Mouse (Mus musculus) ovary, adult 18-20 months (tissue): ENCODE measurements around the gene Treh.

ENCODE experiments used
- DNase-seq: peaks from one replicate; pipeline ENCODE4 v3.0.0; 2022; ENCODE audit warnings: low spot score, mixed read lengths

Gene Treh

DNA sequence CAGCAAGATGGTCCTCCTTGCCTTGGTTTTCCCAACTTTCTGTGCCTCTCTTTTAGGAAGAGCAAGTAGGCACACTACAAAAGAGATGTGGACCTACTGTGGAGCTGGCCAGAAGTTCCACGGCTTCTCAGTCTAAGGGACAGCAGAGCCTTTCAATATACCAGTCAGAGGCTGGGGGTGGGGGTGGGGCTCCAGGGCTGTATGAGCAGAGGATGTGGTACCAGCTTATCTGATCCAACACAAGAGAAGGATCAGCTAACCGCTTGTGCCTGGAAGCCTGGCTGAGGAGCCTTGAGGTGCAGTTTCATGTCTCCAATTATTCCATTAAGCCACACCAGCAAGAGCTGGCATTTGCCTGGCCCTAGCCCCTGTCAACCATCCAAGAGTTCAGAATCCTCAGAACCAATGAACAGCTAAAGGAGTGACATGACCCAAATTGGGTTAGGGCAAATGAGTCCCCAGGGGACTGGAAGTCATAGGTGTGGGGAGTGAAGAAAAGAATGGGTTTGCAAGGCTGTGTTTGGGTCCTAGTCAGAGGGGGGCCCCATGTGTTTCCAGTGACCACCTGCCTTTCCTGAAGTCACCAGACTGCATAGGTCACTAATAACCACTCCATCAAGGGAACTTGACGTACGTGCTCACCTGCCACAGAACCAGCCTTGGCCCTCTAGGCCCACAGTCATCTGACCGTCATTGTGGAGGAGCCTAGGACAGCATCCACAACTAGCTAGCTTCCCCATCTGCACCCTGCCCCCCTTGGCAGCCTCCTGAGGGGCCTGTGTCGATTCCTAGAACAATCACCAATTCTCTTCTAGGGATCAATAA lies 44.2 kb downstream of the Treh start:
- DNase-seq = no peak

DNA sequence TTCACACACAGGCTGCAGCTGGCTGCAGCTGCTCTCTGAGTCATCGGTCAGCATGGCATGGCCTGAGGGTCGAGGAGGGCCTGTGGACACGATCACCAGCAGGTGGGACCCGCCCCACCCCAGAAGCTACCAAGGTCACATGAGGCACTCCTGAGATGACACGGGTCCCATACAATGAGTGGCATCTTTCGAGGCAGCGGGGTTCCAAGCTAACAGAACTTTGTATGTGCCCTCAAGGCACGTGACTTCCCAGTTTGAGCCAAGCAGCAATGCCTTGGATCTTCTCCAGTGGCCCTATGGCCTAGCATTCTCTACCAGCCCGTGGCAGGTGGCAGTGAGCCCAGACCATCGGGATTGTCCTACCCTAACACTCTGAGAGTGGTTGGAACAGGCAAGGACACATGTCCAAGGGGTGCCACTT lies 44.8 kb downstream of the Treh start:
- DNase-seq = no peak

DNA sequence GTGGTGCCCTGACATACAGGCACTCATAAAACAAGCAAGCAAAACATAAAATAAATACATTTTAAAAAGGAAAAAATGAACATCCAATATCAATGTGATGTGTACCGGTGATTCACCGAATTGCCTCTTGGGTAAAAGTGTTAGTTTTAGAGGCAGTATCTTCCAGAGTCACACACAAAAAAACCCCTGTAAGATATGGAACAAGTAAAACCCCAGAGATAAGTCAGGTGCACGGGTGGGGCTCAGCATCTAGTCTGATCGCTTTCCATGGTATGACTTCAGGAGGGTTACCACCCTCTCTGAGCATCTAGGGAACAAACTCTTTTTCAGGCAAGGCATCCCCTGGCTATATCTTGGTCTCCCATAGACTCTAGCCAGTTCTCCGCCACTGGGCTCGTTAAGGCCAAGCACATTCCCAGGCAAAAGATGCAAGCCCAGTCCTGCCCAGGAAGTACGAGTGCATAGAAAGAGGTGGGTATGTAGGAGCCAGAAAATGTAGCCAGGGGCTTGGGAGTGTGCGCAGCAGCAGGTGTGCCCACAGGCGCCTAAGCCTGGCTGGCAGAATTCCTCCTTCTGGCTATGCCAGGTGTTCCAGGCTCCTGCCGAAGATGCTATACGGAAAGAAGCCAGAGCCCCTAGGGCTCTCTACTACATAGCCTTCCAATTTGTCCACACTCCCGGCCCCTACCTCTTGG lies 46.1 kb downstream of the Treh start:
- DNase-seq = no peak

DNA sequence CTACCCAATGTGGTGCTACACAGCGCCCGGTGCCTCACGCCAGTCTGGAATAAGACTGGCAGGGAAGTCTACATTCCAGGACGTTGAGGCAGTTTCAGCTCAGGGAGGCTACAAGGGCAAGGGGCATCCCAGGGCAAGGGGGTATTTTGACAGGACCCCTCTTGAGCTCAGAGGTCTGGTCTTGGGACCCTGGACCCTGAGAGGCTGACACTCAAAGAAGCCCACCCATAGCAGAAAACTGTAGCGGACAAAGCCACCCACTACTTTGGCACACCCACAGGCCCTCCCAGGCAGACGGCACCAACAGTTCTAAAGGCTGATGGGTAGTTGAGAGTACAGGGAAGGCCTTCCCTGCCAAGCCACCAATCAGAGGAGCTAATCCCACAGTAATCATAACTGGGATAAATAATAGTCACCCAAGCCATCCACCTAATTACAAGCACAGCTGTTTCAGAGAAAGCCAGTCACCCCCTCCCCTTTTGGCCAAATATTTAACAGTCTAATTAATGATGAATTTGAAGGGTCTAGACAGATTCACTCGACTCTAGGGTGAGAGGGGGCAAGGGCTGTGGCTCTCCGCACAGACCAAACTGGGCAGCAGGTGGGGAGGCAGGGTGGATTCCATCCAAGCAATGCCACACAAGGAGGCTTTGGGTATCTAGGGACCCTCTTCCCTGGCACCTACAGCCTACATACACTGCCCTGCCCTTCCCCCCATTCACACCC lies 46.8 kb downstream of the Treh start:
- no peak for DNase-seq

DNA sequence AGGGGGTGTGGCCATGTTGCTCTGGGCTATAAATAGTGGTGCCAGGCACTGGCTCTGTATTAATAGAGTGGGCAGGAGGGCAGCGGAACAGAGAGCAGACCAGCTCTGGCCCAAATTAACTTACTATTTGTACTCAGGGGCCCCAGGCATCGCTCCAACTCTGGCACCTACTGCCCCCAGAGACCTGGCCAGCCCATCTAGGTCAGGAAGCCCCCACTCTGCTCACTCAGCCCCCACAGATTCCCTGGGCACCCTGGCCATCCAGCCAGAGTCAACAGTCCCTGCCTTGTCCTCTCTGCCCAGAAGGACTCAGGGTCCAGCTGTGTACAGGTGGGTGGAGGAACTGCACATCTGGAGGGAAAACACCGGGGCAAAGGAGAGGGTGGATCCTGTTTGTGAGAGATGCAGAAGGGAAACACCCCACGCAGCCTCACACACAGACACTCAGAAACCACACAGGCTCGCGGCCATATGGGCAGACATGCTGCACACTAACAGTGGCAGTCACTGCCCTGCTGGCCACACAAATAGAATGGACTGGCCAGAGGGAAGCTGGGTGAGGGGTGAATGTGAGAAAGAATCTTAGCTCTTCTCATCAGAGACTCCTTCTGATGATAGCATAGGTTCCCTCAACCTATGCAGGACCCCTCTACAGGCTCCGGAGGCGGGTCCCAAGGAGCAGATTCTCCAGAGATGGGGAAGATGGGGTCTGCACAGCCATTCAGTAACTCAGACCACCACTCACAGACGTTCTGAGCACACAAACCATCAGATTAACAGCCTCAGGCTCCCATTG lies 47.5 kb downstream of the Treh start:
- DNase-seq = no peak

DNA sequence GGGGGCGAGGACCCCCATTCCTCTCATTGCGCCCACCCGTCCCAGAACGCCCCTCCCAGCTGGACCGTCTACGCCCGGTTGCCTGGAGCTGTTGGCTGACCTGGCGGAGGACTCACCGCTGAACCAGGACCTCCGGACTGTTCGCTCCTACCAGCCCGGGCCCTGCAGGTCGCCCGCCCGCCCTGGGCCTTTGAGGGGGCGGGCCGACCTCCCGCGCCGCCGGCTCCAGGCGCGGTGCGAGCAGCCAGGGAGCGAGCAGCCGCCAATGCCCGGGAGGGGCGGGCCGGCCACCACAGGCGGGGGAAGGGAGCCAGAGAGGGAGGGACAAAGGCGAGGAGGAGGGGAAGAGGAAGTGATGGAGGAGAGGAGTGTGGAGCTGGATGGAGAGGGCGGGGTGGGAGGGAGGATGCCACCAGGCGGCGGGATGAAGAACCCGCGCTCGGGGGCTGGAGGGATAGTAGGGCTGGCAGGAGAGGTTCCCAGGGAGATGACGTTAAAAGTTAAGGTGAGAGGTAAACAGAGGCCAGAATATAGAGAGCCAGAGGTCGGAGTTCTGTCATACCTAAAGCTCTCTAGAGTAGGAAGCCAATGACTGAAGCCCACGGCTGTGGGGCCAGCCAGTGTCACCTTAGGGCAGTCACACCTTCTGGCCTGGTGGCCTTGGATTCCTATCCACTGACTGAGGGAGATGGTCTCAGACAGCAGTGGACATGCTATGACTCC lies 48.3 kb downstream of the Treh start:
- peak; percentile 91 for DNase-seq

DNA sequence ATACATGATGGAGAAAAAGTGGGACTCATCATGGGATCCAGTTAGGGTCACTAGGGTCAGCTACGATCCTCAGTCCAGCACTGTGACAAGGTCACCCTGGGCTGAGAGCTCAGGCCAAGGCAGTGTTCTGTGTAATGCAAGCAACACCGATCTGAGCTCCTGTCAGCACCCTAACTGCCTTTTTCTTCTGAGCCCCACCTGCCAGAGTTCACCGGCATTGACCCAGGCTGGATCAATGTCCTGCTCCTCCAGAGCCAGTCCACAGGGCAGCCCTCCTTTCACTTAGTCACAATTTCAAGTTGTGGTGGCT lies 48.8 kb downstream of the Treh start:
- DNase-seq = no peak

DNA sequence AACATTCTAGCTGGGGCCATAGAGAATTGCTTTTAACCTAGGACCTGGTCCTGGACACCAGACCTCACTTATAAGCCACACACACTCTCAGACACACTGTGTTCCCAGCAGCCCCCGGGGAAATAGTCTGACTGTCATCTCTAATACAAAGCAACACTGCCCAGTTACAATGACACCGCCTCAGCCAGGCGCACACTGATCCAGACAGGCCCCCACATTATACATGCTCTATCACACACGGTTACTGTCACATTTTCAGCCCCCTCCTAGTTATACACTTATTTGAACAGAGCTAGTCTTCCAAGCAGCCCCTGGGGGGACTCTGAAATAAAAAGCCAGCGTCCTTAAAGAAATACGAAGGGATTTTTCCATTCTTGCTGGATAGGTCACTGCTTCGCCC lies 49.5 kb downstream of the Treh start:
- no peak for DNase-seq

DNA sequence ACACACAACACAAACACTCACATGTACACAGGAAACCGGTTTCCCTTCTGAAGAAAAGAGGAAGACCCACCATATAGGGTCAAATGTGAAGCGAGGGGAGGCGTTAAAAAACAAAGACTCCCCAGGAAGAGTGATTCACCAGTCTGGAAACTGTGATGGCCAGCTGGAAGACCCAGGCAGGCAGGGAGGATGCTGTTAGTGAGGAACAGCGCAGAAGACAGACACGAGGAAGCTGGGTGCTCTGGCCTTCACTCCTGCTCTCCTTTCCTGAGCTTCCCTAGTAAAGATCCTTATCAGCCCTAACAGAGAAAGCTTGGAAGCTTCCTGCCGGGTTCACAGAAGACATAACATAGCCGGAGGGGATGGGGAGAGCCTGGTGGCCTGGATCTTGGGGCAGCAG lies 50.0 kb downstream of the Treh start:
- DNase-seq = no peak

DNA sequence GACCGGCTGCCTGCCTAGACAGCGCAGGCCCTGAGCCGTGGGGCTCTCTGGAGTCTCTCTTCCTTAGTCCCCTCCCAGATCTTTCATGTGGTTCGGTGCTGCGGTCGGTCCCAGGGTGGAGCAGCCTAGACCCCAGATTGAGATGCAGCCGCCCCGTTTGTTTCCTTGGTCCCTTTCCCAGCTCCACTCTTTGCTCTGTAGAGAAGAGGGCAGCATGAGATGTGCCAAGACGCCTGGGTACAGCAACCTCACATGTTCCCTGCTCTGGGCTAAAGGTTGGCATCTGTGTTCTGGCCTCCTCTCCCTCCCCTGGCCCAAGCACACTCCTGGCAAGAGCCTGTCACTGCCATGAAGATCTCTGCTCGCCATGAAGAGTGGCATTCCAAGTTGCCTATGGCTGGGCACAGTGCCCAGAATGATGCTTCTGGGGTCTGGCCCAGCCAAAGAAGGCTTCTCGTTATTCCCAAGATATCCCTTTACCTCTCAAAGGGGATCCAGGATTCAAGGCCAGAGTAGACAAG lies 50.5 kb downstream of the Treh start:
- DNase-seq = no peak

DNA sequence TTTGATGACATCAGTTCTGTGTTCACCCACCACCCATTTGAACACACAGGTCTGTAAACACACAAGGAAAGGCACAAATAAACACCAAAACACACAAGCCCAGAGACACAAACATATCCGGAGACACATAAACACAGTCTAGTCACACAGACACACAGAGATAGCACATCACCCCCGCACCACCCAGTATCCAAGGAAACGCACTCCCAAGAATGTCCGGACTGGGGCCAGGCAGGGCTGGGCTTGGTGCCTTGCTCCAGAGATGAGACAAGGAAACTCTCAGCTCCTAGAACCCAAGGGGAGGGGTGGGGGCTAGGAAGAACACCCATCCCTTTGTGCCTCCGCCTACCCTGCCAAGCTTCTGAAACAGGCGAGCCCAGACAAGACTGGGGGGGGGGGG lies 51.2 kb downstream of the Treh start:
- peak; percentile 57 for DNase-seq

DNA sequence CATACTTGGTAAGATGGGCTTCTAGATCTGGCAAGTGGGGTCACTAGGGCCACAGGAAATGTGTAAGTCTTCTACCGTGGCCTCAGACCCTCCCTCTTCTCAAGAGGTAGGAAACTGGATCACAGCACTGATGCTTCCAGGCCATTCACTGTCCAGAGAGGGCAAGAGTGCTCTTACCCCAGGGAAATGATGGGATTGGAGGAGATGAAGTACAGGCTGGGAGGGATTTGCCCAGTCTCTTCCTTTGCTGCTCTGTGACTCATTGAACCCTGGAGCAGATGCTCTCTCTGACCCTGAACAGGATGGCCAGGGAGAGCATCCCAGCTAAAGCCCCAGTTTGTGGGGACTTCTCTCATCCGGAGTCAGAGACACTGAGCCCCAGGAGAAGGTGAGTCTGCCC lies 51.6 kb downstream of the Treh start:
- no peak for DNase-seq

DNA sequence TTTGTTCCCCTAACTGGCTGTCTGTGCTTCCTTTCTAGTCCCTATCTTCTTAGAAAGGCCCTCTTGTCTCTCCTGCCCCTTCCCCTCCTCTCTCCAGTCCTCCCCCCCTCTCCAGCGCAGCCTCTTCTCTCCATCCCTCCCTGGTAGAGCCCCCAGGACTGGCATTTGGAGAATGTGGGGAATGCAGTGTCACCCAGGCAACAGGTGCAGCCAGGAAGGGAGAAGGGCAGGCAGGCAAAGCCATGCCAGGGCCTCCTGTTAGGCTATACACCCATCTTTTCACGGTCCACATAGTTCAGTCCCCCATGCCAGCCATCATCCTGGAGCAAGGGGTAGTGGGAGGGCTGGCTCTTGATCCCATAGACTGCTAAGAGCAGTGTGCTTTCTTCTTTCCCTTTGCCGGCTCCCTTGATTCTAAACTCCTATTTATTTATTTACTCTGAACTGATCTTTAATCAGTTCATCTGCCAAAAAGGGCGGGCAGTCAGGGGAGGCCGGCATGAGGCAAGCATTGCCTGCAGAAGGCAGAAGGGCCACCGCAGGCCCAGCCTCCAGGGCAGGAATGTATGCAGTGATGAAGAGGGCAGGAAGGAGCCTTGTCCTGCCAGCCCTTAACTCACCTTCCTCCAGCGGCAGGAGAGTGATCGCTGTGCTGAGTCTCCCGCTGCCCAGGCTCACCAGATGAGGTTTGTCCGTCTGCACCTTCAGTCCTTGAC lies 53.6 kb downstream of the Treh start:
- no peak for DNase-seq

DNA sequence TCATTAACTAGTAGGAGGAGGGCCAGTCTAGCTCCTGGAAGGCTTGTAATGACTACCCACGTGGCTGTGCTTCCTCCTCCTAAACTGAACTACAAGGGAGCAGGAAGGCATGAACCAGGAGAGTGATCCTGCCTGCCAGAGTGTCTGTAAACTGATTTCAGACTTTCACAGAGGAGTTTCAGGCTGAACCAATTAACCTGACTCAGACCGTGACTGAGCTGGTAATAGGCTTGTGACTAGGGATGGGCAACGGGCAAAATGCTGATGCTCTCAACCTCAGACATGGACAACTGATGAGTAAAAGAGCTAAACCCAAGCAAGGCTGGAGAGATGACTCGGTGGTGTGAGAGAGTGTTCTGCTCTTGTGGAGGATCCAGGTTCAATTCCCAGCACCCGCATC lies 54.4 kb downstream of the Treh start:
- no peak for DNase-seq

DNA sequence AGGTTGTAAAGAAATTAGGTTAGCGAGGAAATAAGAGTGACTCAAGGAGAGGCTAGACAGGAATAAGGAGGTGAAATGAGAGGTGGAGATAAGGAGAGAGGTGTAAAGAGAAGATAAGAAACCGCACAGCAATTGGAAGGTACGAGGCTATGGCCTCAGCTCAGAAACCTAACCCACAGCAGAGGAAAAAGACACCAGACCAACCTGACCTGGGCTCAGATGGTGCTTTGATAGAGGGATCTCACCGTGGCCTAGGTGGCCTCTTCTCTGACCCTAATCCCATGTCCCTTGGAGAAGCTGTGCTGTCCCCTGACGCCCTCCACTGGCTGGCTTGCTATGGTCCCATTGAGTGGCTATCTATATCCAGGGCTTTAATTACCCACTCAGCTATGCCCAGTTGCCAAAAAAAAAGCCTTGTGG lies 59.1 kb downstream of the Treh start:
- no peak for DNase-seq

DNA sequence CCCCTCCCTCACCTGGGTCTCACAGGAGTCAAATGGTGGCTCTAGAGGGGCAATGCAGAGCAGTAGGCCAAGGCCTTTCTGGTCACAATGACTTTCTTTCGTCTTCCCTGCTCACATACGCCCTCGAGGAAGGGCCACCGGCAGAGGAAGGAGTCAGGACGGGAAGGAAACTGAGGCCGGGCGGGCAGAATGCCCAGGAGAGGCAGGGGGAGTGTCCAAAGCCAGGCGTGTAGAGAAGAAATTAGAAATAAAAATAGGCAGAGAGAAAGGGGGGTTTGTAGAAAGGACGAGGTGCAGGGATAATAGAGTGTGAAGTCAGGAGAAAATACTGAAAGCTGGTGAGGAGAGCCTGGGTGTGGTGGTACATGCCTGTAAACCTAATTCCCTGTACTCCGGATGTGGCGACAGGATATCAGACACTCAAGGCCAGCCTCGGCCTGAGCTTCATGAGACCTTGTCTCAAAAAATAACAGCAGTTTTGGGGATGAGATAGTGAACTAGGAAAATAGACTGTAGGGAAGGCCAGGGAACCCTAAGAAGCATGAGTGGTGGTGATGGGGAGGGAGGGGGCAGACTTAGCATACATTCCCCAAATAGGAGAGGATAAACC lies 60.0 kb downstream of the Treh start:
- DNase-seq = no peak

DNA sequence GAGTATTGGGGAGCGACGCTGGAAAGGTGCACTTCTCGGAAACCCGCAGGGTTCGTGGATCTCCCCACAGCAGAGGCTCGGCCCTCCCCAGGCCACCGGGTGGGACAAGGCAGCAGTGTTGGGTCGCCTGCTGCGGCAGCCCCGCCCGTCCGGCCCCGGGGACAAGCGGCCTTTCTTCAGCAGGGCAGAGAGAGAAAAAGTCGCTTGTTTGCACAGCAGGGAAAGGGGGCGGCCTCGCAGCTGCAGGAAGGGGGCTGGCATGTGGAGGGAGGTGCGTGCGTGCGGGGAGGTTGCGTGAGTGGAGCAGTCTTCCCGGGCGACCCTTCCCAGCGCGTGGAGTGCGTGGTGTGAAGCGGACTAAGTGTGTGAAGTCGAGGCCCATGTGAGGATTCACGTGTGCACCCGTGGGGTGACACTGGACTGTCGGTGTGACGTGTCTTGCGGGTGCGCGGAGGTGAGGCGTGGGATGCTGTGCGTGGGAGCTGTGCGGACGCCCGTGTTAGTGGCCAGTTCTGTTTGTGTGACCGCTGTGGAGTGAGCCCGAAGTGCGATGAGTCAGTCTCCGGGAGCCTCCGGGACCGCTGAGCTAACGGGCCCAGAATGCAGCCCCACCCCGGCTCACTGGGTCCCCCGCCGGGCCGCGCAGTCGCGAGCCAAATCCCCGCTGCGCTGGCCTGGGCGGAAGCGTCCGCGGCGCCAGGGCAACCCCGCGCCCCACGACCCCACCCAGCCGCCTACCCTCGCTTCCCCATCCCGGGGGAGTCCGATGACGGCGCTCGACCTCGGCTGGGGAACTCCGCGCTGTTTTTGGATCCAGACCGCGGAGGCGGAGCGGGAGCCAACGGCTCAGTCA lies 60.9 kb downstream of the Treh start:
- no peak for DNase-seq

DNA sequence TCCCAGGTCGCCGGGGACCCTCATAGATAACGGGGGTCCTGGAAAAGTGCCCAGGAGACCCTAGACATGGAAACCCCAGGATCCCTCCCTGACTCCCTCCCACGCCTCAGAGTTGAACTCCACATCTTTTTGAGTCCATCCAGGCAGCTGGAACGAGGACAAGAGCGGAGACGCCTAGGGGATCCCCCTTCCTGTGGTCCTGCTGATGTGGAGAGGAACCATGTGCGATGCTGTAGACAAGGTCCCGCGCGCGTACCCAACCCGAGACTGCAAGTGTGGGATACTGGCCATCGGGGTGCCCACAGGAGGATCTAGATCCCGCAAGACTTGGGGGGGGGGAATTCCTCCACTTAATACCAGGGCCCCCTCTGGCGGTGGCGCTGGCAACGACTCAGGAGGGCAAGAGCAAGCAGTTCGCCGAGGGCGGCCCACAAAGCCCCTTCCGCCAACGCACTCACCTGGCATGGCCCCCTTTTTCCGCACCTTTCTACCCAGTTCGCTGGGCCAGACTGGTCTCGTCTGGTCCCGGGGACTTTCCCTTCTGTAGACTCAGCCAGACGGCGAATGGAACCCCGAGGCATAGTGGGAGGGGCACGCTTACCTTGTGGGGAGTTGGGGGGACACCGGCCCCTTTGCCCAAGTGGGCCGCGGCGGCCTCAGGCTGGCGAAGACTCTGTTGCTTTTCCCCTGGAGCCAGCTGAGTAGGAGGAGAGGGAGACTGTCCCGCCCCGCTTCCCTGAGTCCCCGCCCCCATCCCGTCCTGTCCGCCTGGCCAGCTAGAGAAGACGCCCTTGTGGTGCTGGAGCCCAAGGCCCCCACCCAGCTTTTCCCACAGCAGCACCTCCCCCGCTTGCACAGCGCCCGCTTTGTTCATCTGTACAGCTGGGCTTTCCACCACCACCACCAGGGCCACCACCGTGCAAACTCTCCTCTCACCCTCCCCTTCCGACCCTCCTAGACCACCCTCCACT lies 61.8 kb downstream of the Treh start, which contains the start of gene Phldb1:
Phldb1 (minus strand) TSS at position 675 of the 971 bp plus-strand sequence.
- peak; percentile 80 for DNase-seq
